Mouse (Mus musculus) kidney, embryonic 14.5 days (tissue): ENCODE results near the gene U2af2. TPM values are rescaled to one million over a fixed set of nuclear protein-coding genes. Genes with fewer than 3 reads are reported as not detected.

Experiments
- ATAC-seq: fragments of 200-750 bp; cut with Nextera tagmentation; 2 replicates; pipeline ENCODE4 v1.8.0; 2017; ENCODE audit warnings: moderate number of reproducible peaks, mild to moderate bottlenecking, moderate TSS enrichment, moderate library complexity; ENCODE audit not compliant: low FRiP score, low TSS enrichment
- H3K27ac ChIP-seq: fragments of 300-500 bp; sonication (generic); 2 replicates; pipeline ENCODE4 v1.5.1; 2014; ENCODE audit warnings: low read depth, mild to moderate bottlenecking, low read length, moderate library complexity, mixed read lengths
- H3K27me3 ChIP-seq: fragments of 300-500 bp; sonication (generic); 2 replicates; pipeline ENCODE4 v1.6.1; 2014; ENCODE audit warnings: mild to moderate bottlenecking, low read length; ENCODE audit not compliant: control insufficient read depth, insufficient read depth
- H3K36me3 ChIP-seq: fragments of 300-500 bp; sonication (generic); 2 replicates; pipeline ENCODE4 v1.6.1; 2014; ENCODE audit warnings: low read length, mixed read lengths; ENCODE audit not compliant: control insufficient read depth, insufficient read depth
- H3K4me1 ChIP-seq: fragments of 300-500 bp; sonication (generic); 2 replicates; pipeline ENCODE4 v1.6.1; 2014; ENCODE audit warnings: low read length, mixed read lengths; ENCODE audit not compliant: control insufficient read depth, insufficient read depth
- H3K4me2 ChIP-seq: fragments of 300-500 bp; sonication (generic); replicated peaks from 2 replicates; pipeline ENCODE4 v1.6.1; 2014; ENCODE audit warnings: low read depth, mild to moderate bottlenecking, low read length
- H3K4me3 ChIP-seq: fragments of 300-500 bp; sonication (generic); 2 replicates; pipeline ENCODE4 v1.5.1; 2014; ENCODE audit warnings: mild to moderate bottlenecking, low read length
- H3K9ac ChIP-seq: fragments of 300-500 bp; sonication (generic); 2 replicates; pipeline ENCODE4 v1.6.1; 2014; ENCODE audit warnings: low read depth, mild to moderate bottlenecking, low read length, moderate library complexity
- H3K9me3 ChIP-seq: fragments of 300-500 bp; sonication (generic); 2 replicates; pipeline ENCODE4 v1.6.1; 2016; ENCODE audit warnings: low read length; ENCODE audit not compliant: control insufficient read depth
- WGBS: fragments of 180-500 bp; shearing (Covaris S2); extraction: QIAGEN DNeasy Blood & Tissue Kit; methylation state at CpG from one replicate; pipeline ENCODE4 v1.1.7; 2014; 5-methylcytosine and 5-hydroxymethylcytosine counted together
- polyA plus RNA-seq: library from polyadenylated mRNA; unstranded; fragments of >200 nt; fragmentation: Nextera tagmentation; extraction: Ambion mirVana; gene quantifications from 2 replicates; pipeline ENCODE4 v1.2.1, GENCODE M21; 2014

The U2af2 gene
- polyA plus RNA-seq, 1 experiment from 2014 or later, result 148 TPM

GRCm38 (mm10) chr7:5033818-5034217, 28.1 kb upstream of the U2af2 start, which contains the start of gene 4632433K11Rik:
Gene 4632433K11Rik, plus strand, starts transcription at chr7:5034118.
- H3K36me3 ChIP-seq, result peaks cover 71% of the 10 kb centered on the region
- H3K4me2 ChIP-seq, result no peak within 1 kb of the TSS

DNA sequence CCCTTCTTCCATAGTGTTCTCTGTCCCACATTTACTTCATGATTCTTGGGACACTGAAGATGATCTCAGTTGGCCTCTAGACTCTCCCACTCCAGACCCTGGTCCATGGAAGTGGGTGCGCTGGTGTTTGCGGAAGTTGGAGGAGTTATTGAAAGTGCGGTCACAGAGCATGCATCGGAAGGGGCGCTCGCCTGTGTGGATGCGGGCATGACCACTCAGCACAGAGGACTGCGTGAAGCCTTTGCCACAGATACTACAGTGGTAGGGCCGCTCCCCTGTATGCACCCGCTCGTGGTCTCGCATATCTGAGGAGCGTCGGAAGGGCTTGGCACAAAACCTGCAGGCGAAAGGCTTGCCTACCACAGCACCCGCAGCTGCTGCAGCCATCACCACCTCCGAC, 26.3 kb upstream of the U2af2 start:
- peaks cover 24% of the 10 kb centered on the region for H3K9me3 ChIP-seq
- peaks cover 53% of the 10 kb centered on the region for H3K36me3 ChIP-seq
- no peaks in the 10 kb centered on the region for H3K27me3 ChIP-seq
- no peak for ATAC-seq
- H3K4me2 ChIP-seq, result no peak overlapping the region
- no peaks in the 10 kb centered on the region for H3K4me1 ChIP-seq
- no peak overlapping the region for H3K27ac ChIP-seq
- 96% methylated on average over 17 of the region's 17 CpGs for WGBS
- H3K9ac ChIP-seq, result no peak overlapping the region
- no peak overlapping the region for H3K4me3 ChIP-seq

More at GRCm38 (mm10) chr7:5033818-5034217, 28.1 kb upstream of the U2af2 start, which contains the start of gene 4632433K11Rik:
- no peaks in the 10 kb centered on the region for H3K4me1 ChIP-seq
- ATAC-seq, result no peak
- 87% methylated on average over 3 of the region's 3 CpGs for WGBS
- no peak within 1 kb of the TSS for H3K9ac ChIP-seq
- H3K4me3 ChIP-seq, result no peak within 1 kb of the TSS
- no peak within 1 kb of the TSS for H3K27ac ChIP-seq
- H3K27me3 ChIP-seq, result no peaks in the 10 kb centered on the region
- peaks cover 43% of the 10 kb centered on the region for H3K9me3 ChIP-seq

GRCm38 (mm10) chr7:5036136-5036535, 25.8 kb upstream of the U2af2 start:
- WGBS, result 93% methylated on average over 9 of the region's 9 CpGs
- H3K9me3 ChIP-seq, result peaks cover 19% of the 10 kb centered on the region
- H3K27me3 ChIP-seq, result no peaks in the 10 kb centered on the region
- no peak for ATAC-seq
- H3K4me2 ChIP-seq, result no peak overlapping the region
- H3K36me3 ChIP-seq, result peaks cover 47% of the 10 kb centered on the region
- H3K27ac ChIP-seq, result no peak overlapping the region
- no peak overlapping the region for H3K9ac ChIP-seq
- H3K4me3 ChIP-seq, result no peak overlapping the region
- H3K4me1 ChIP-seq, result no peaks in the 10 kb centered on the region

DNA sequence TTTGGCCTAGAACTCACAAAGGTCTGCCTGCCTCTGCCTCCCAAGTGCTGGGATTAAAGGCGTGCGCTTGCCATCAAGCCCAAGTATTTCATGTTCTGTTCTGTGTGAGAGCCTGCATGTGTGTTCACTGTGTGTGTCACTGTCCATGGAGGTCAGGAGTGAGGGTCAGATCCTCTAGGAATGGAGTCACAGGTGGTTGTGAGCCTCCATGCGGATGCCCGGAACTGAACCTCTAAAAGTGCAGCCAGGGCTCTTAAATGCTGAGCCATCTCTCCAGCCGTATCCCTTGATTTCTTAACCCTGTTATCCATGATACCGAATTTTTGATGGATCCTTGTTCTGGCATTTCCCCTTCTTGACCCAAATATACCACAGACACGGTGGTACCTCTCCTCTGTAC, 24.9 kb upstream of the U2af2 start:
- 92% methylated on average over 7 of the region's 7 CpGs for WGBS
- no peaks in the 10 kb centered on the region for H3K27me3 ChIP-seq
- no peaks in the 10 kb centered on the region for H3K4me1 ChIP-seq
- no peak overlapping the region for H3K4me2 ChIP-seq
- no peak overlapping the region for H3K4me3 ChIP-seq
- H3K36me3 ChIP-seq, result peaks cover 39% of the 10 kb centered on the region
- H3K27ac ChIP-seq, result no peak overlapping the region
- no peak overlapping the region for H3K9ac ChIP-seq
- H3K9me3 ChIP-seq, result peaks cover 10% of the 10 kb centered on the region
- ATAC-seq, result no peak

GRCm38 (mm10) chr7:5037467-5037866, 24.5 kb upstream of the U2af2 start:
- Histone ChIP-seq H3K9me3 (peaks cover 6% of the 10 kb centered on the region; the same call in 1 of the 2 replicates), H3K27ac (no peak overlapping the region), H3K4me1 (no peaks in the 10 kb centered on the region), H3K36me3 (peaks cover 34% of the 10 kb centered on the region), H3K9ac (peak overlapping the region; percentile 85; the same call in 1 of the 2 replicates), H3K27me3 (no peaks in the 10 kb centered on the region), H3K4me3 (peak overlapping the region; percentile 67; the same call in 1 of the 2 replicates), H3K4me2 (peak overlapping the region; percentile 52)
- no peak for ATAC-seq
- WGBS, result 89% methylated on average over 8 of the region's 8 CpGs

- ATAC-seq, result peak; percentile 96
- Histone ChIP-seq H3K4me3 (peak within 1 kb of the TSS; percentile 67), H3K27me3 (no peaks in the 10 kb centered on the region), H3K4me2 (peak within 1 kb of the TSS; percentile 52), H3K9ac (peak within 1 kb of the TSS; percentile 85), H3K4me1 (no peaks in the 10 kb centered on the region), H3K9me3 (0 out of 2 replicates have a peak, but pooled peaks cover 3% of the 10 kb centered on the region), H3K27ac (peak within 1 kb of the TSS; percentile 94), H3K36me3 (peaks cover 27% of the 10 kb centered on the region)
- WGBS, result under 1% methylated on average over 48 of the region's 48 CpGs
Measured at GRCm38 (mm10) chr7:5038109-5038732, 23.7 kb upstream of the U2af2 start, which contains the start of gene Zfp784. Gene Zfp784, minus strand, starts transcription at chr7:5038446.

- 0 out of 2 replicates have a peak overlapping the region, but pooled peaks have one; percentile 94 for H3K27ac ChIP-seq
- 0 out of 2 replicates have a peak, but pooled peaks cover 3% of the 10 kb centered on the region for H3K9me3 ChIP-seq
- H3K4me2 ChIP-seq, result peak overlapping the region; percentile 52
- no peaks in the 10 kb centered on the region for H3K4me1 ChIP-seq
- peak overlapping the region; percentile 67 for H3K4me3 ChIP-seq
- H3K36me3 ChIP-seq, result peaks cover 19% of the 10 kb centered on the region; the same call in 1 of the 2 replicates
- peak overlapping the region; percentile 85; the same call in 1 of the 2 replicates for H3K9ac ChIP-seq
- 45% methylated on average over 5 of the region's 5 CpGs for WGBS
- no peaks in the 10 kb centered on the region for H3K27me3 ChIP-seq
- no peak for ATAC-seq
Measured at GRCm38 (mm10) chr7:5038940-5039339, 23.0 kb upstream of the U2af2 start.

GRCm38 (mm10) chr7:5044981-5045380, 17.0 kb upstream of the U2af2 start:
- WGBS, result 85% methylated on average over 2 of the region's 2 CpGs
- no peak for ATAC-seq
- Histone ChIP-seq H3K4me3 (no peak overlapping the region), H3K4me2 (no peak overlapping the region), H3K36me3 (no peaks in the 10 kb centered on the region), H3K4me1 (no peaks in the 10 kb centered on the region), H3K27me3 (no peaks in the 10 kb centered on the region), H3K9me3 (no peaks in the 10 kb centered on the region), H3K9ac (no peak overlapping the region), H3K27ac (no peak overlapping the region)

- no peak overlapping the region for H3K27ac ChIP-seq
- H3K4me1 ChIP-seq, result no peaks in the 10 kb centered on the region
- ATAC-seq, result no peak
- no peaks in the 10 kb centered on the region for H3K36me3 ChIP-seq
- 66% methylated on average over 2 of the region's 2 CpGs for WGBS
- no peak overlapping the region for H3K4me2 ChIP-seq
- no peaks in the 10 kb centered on the region for H3K9me3 ChIP-seq
- H3K27me3 ChIP-seq, result no peaks in the 10 kb centered on the region
- no peak overlapping the region for H3K4me3 ChIP-seq
- H3K9ac ChIP-seq, result no peak overlapping the region
Measured at GRCm38 (mm10) chr7:5046112-5046511, 15.8 kb upstream of the U2af2 start.
